Mouse (Mus musculus) gastrocnemius, postnatal 14 days (tissue): Measurements from ENCODE around the gene Crip2. TPM values are rescaled to one million over a fixed set of nuclear protein-coding genes. Genes with fewer than 3 reads are reported as not detected.

Source experiments
- total RNA-seq, 2 experiments: library from RNA; stranded (reverse); gene quantifications; 2 replicates each; pipeline ENCODE4 v1.2.3; 2021

The Crip2 gene
- total RNA-seq, 2 experiments from 2014 or later, result 82.5 to 84.7 TPM

Other genes starting within 250 kb of the Crip2 start
- gene Jag2, start 210.5 kb upstream of the Crip2 start, total RNA-seq, result 10 to 100 TPM; 24.2 to 25.5 TPM
- gene Nudt14, start 198.1 kb upstream of the Crip2 start, total RNA-seq, result 10 to 100 TPM; 14.8 to 17.5 TPM
- 10 to 100 TPM in 1 of 2 experiments, 1 to 10 TPM in 1; 7.3 to 10.2 TPM for gene Btbd6, start 163.8 kb upstream of the Crip2 start, total RNA-seq
- gene Brf1, start 139.5 kb upstream of the Crip2 start, total RNA-seq, result 10 to 100 TPM; 21.4 to 22.7 TPM
- gene Pacs2, start 125.7 kb upstream of the Crip2 start, total RNA-seq, result 10 to 100 TPM; 31.9 to 41.4 TPM
- under 1 TPM in 1 of 2 experiments, not detected in 1; 0.27 TPM for gene Tex22, start 65.7 kb upstream of the Crip2 start, total RNA-seq
- 10 to 100 TPM; 34.6 to 35.4 TPM for gene Mta1, start 42.0 kb upstream of the Crip2 start, total RNA-seq
- 100 to 1,000 TPM; 115 to 139 TPM for gene Crip1, start 6.1 kb downstream of the Crip2 start, total RNA-seq
- 1 to 10 TPM in 1 of 2 experiments, under 1 TPM in 1; 0.69 to 1.6 TPM for gene Tedc1, start 16.2 kb downstream of the Crip2 start, total RNA-seq
- under 1 TPM; 0.33 to 0.47 TPM for gene Tmem121, start 45.7 kb downstream of the Crip2 start, total RNA-seq